Mouse (Mus musculus) gastrocnemius, adult 2 months (tissue): ENCODE data around the gene Arhgef28. TPM values are rescaled to one million over a fixed set of nuclear protein-coding genes. Genes with fewer than 3 reads are reported as not detected.

ENCODE experiments used
- DNase-seq: peaks from one replicate; pipeline ENCODE4 v3.0.0; 2022
- H3K27ac ChIP-seq: fragments of 200-600 bp; 2 replicates; pipeline ENCODE4 v1.8.1; 2022; ENCODE audit warnings: mild to moderate bottlenecking
- H3K4me3 ChIP-seq: fragments of 200-600 bp; 2 replicates; pipeline ENCODE4 v1.8.1; 2022; ENCODE audit warnings: mild to moderate bottlenecking, moderate library complexity
- CTCF ChIP-seq: fragments of 200-600 bp; IDR thresholded peaks from 2 replicates; pipeline ENCODE4 v1.8.1; 2022; ENCODE audit warnings: antibody characterized with exemption, mild to moderate bottlenecking, moderate library complexity
- intact Hi-C: fragments of 180-260 bp; cut with DNase I; formaldehyde crosslinking; loops from one replicate; pipeline ENCODE4 v1.15.1; 2025
- total RNA-seq, 2 experiments: library from RNA; stranded (reverse); gene quantifications; 2 replicates each; pipeline ENCODE4 v1.2.3; 2021

The Arhgef28 gene
- total RNA-seq, 2 experiments from 2014 or later = 2.8 to 3.3 TPM

GRCm38 (mm10) chr13:97946422-97946821 lies 259.8 kb downstream of the Arhgef28 start:
- intact Hi-C loops = no loop called here
- no peak for TF ChIP-seq CTCF
- DNase-seq = no peak
- H3K4me3 ChIP-seq = no peak overlapping the region
- H3K27ac ChIP-seq = no peak overlapping the region

- Histone ChIP-seq H3K27ac (no peak overlapping the region), H3K4me3 (no peak overlapping the region)
- DNase-seq = no peak
- intact Hi-C loops = no loop called here
- no peak for TF ChIP-seq CTCF
Observed at GRCm38 (mm10) chr13:97941909-97942680, 264.1 kb downstream of the Arhgef28 start.

GRCm38 (mm10) chr13:97941099-97941498 lies 265.1 kb downstream of the Arhgef28 start:
- Histone ChIP-seq H3K27ac (peak overlapping the region; percentile 58), H3K4me3 (no peak overlapping the region)
- no peak for TF ChIP-seq CTCF
- DNase-seq = peak; percentile 54
- intact Hi-C loops = no loop called here

GRCm38 (mm10) chr13:97939433-97940160 lies 266.6 kb downstream of the Arhgef28 start:
- no peak overlapping the region for H3K27ac ChIP-seq
- DNase-seq = no peak
- intact Hi-C loops = loop anchor here (5.0 kb wide), 1 partner anchor 337 kb away; no protein-coding TSS in a partner anchor
- peak; percentile 43 for TF ChIP-seq CTCF
- H3K4me3 ChIP-seq = no peak overlapping the region

GRCm38 (mm10) chr13:97938596-97939297 lies 267.5 kb downstream of the Arhgef28 start:
- DNase-seq = peak; percentile 91

GRCm38 (mm10) chr13:97937919-97938318 lies 268.3 kb downstream of the Arhgef28 start:
- TF ChIP-seq CTCF = peak; percentile 84
- DNase-seq = peak; percentile 59
- intact Hi-C loops = loop anchor here (1.0 to 5.0 kb wide), 2 partner anchors 336 to 703 kb away; no protein-coding TSS in a partner anchor
- Histone ChIP-seq H3K4me3 (no peak overlapping the region), H3K27ac (no peak overlapping the region)

More at GRCm38 (mm10) chr13:97938596-97939297, 267.5 kb downstream of the Arhgef28 start:
- Histone ChIP-seq H3K4me3 (no peak overlapping the region), H3K27ac (no peak overlapping the region)
- peak; percentile 95 for TF ChIP-seq CTCF
- intact Hi-C loops = loop anchor here (1.0 to 5.0 kb wide), 2 partner anchors 336 to 703 kb away; no protein-coding TSS in a partner anchor

GRCm38 (mm10) chr13:97928135-97928497 lies 278.1 kb downstream of the Arhgef28 start:
- no peak for TF ChIP-seq CTCF
- peak overlapping the region; percentile 37 for H3K4me3 ChIP-seq
- intact Hi-C loops = no loop called here
- DNase-seq = peak; percentile 41
- peak overlapping the region; percentile 44 for H3K27ac ChIP-seq

GRCm38 (mm10) chr13:97927376-97928134 lies 278.7 kb downstream of the Arhgef28 start:
- intact Hi-C loops = no loop called here
- peak overlapping the region; percentile 37 for H3K4me3 ChIP-seq
- H3K27ac ChIP-seq = peak overlapping the region; percentile 44
- TF ChIP-seq CTCF = no peak
- DNase-seq = no peak

- intact Hi-C loops = no loop called here
- H3K27ac ChIP-seq = no peak overlapping the region
- no peak for TF ChIP-seq CTCF
- H3K4me3 ChIP-seq = no peak overlapping the region
- no peak for DNase-seq
Observed at GRCm38 (mm10) chr13:97926371-97926770, 279.9 kb downstream of the Arhgef28 start.

GRCm38 (mm10) chr13:97923009-97923408 lies 283.2 kb downstream of the Arhgef28 start:
- Histone ChIP-seq H3K27ac (no peak overlapping the region), H3K4me3 (no peak overlapping the region)
- intact Hi-C loops = no loop called here
- TF ChIP-seq CTCF = no peak
- no peak for DNase-seq

- intact Hi-C loops = no loop called here
- TF ChIP-seq CTCF = no peak
- Histone ChIP-seq H3K27ac (no peak overlapping the region), H3K4me3 (no peak overlapping the region)
- no peak for DNase-seq
Observed at GRCm38 (mm10) chr13:97919590-97919989, 286.6 kb downstream of the Arhgef28 start.
